Mouse (Mus musculus): ENCODE data around the gene Hspa4. TPM values are rescaled to one million over a fixed set of nuclear protein-coding genes. Genes with fewer than 3 reads are reported as not detected.

The Hspa4 gene
- polyA plus RNA-seq, 1 experiment from 2014 or later, result 33.7 TPM

GRCm38 (mm10) chr11:53250796-53251195 is 49.5 kb downstream of the Hspa4 start:
- H3K4me1 ChIP-seq (ENCODE audit: control insufficient read depth, low read depth, low read length), result no peaks in the 10 kb centered on the region
- WGBS (ENCODE audit: insufficient replicate concordance), result 78% methylated on average over 14 of the region's 14 CpGs
- ATAC-seq (ENCODE audit: low read depth), result no peak
- no peaks in the 10 kb centered on the region for H3K9me3 ChIP-seq (replicated peaks; ENCODE audit: control insufficient read depth, low read length)
- no peak overlapping the region for H3K4me3 ChIP-seq (ENCODE audit: low read depth, low read length)
- no peak overlapping the region for H3K27ac ChIP-seq (ENCODE audit: low read length)
- H3K27me3 ChIP-seq (ENCODE audit: control insufficient read depth, insufficient read depth, low read depth, low read length), result no peaks in the 10 kb centered on the region
- H3K9ac ChIP-seq (ENCODE audit: low read depth, low read length), result no peak overlapping the region
- no peak overlapping the region for H3K4me2 ChIP-seq (ENCODE audit: low read depth, low read length)
- no peaks in the 10 kb centered on the region for H3K36me3 ChIP-seq (ENCODE audit: control insufficient read depth, insufficient read depth)

DNA sequence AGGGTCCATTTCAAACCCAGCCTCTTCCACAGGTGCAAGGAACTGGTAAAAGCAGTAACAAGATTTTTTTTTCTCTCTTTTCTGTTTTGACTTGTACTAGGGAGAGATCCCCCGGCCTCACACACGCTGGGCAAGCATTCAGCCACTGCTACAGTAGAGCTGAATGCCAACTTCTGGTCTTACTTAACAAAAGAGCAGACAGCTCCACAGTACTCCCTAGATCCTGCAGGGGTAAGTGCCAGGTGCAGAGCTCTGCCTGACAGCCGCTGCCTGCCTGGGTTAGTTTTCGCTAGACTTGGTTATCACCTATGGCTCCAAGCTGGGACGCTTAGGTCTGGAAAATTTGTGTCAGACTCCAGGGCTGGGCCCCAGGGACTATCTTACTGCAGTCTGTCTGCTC is 50.6 kb downstream of the Hspa4 start:
- H3K36me3 ChIP-seq (ENCODE audit: control insufficient read depth, insufficient read depth), result no peaks in the 10 kb centered on the region

DNA sequence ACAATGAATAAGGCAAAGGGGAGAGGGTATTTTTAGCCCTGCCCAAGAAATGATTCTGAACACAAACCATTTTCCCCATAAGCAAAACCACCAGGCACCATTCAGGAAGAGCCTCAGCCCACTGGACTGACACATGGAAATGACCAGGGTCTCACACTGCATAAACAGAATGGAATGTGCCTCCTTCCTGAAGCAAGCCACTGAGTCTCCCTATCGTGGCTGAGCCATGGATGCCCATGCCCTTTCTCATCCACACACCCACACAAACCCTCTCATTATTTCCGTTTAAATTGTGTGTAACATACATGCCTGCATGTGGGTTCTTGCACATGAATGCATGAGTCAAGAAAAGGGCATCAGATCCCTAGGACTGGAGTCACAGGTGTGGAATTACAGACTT is 54.7 kb downstream of the Hspa4 start:
- Histone ChIP-seq H3K9ac (ENCODE audit: low read depth, low read length) (no peak overlapping the region), H3K9me3 (replicated peaks; ENCODE audit: control insufficient read depth, low read length) (no peaks in the 10 kb centered on the region), H3K27ac (ENCODE audit: low read length) (no peak overlapping the region), H3K4me1 (ENCODE audit: control insufficient read depth, low read depth, low read length) (no peaks in the 10 kb centered on the region), H3K36me3 (ENCODE audit: control insufficient read depth, insufficient read depth) (no peaks in the 10 kb centered on the region), H3K4me2 (ENCODE audit: low read depth, low read length) (no peak overlapping the region), H3K27me3 (ENCODE audit: control insufficient read depth, insufficient read depth, low read depth, low read length) (no peaks in the 10 kb centered on the region), H3K4me3 (ENCODE audit: low read depth, low read length) (no peak overlapping the region)
- 27% methylated on average over 2 of the region's 2 CpGs for WGBS (ENCODE audit: insufficient replicate concordance)
- ATAC-seq (ENCODE audit: low read depth), result no peak

More for the DNA sequence above, 50.6 kb downstream of the Hspa4 start:
- no peak overlapping the region for H3K4me3 ChIP-seq (ENCODE audit: low read depth, low read length)
- no peak overlapping the region for H3K9ac ChIP-seq (ENCODE audit: low read depth, low read length)
- H3K4me2 ChIP-seq (ENCODE audit: low read depth, low read length), result no peak overlapping the region
- no peaks in the 10 kb centered on the region for H3K27me3 ChIP-seq (ENCODE audit: control insufficient read depth, insufficient read depth, low read depth, low read length)
- ATAC-seq (ENCODE audit: low read depth), result no peak
- no peak overlapping the region for H3K27ac ChIP-seq (ENCODE audit: low read length)
- WGBS (ENCODE audit: insufficient replicate concordance), result 62% methylated on average over 5 of the region's 5 CpGs
- no peaks in the 10 kb centered on the region for H3K4me1 ChIP-seq (ENCODE audit: control insufficient read depth, low read depth, low read length)
- H3K9me3 ChIP-seq (replicated peaks; ENCODE audit: control insufficient read depth, low read length), result no peaks in the 10 kb centered on the region

GRCm38 (mm10) chr11:53243199-53243598 is 57.1 kb downstream of the Hspa4 start:
- Histone ChIP-seq H3K4me2 (ENCODE audit: low read depth, low read length) (no peak overlapping the region), H3K27ac (ENCODE audit: low read length) (no peak overlapping the region), H3K9ac (ENCODE audit: low read depth, low read length) (no peak overlapping the region), H3K4me3 (ENCODE audit: low read depth, low read length) (no peak overlapping the region), H3K9me3 (replicated peaks; ENCODE audit: control insufficient read depth, low read length) (no peaks in the 10 kb centered on the region), H3K4me1 (ENCODE audit: control insufficient read depth, low read depth, low read length) (no peaks in the 10 kb centered on the region), H3K36me3 (ENCODE audit: control insufficient read depth, insufficient read depth) (no peaks in the 10 kb centered on the region), H3K27me3 (ENCODE audit: control insufficient read depth, insufficient read depth, low read depth, low read length) (no peaks in the 10 kb centered on the region)
- 50% methylated on average over 11 of the region's 11 CpGs for WGBS (ENCODE audit: insufficient replicate concordance)
- no peak for ATAC-seq (ENCODE audit: low read depth)

GRCm38 (mm10) chr11:53233590-53233989 is 66.7 kb downstream of the Hspa4 start:
- Histone ChIP-seq H3K27me3 (ENCODE audit: control insufficient read depth, insufficient read depth, low read depth, low read length) (no peaks in the 10 kb centered on the region), H3K27ac (ENCODE audit: low read length) (no peak overlapping the region), H3K4me3 (ENCODE audit: low read depth, low read length) (no peak overlapping the region), H3K4me2 (ENCODE audit: low read depth, low read length) (no peak overlapping the region), H3K9me3 (replicated peaks; ENCODE audit: control insufficient read depth, low read length) (no peaks in the 10 kb centered on the region), H3K4me1 (ENCODE audit: control insufficient read depth, low read depth, low read length) (no peaks in the 10 kb centered on the region), H3K9ac (ENCODE audit: low read depth, low read length) (no peak overlapping the region), H3K36me3 (ENCODE audit: control insufficient read depth, insufficient read depth) (no peaks in the 10 kb centered on the region)
- 50% methylated on average over 9 of the region's 9 CpGs for WGBS (ENCODE audit: insufficient replicate concordance)
- ATAC-seq (ENCODE audit: low read depth), result no peak

GRCm38 (mm10) chr11:53231836-53232235 is 68.4 kb downstream of the Hspa4 start:
- Histone ChIP-seq H3K27me3 (ENCODE audit: control insufficient read depth, insufficient read depth, low read depth, low read length) (no peaks in the 10 kb centered on the region), H3K9ac (ENCODE audit: low read depth, low read length) (no peak overlapping the region), H3K27ac (ENCODE audit: low read length) (no peak overlapping the region), H3K9me3 (replicated peaks; ENCODE audit: control insufficient read depth, low read length) (no peaks in the 10 kb centered on the region), H3K36me3 (ENCODE audit: control insufficient read depth, insufficient read depth) (no peaks in the 10 kb centered on the region), H3K4me1 (ENCODE audit: control insufficient read depth, low read depth, low read length) (no peaks in the 10 kb centered on the region), H3K4me3 (ENCODE audit: low read depth, low read length) (no peak overlapping the region), H3K4me2 (ENCODE audit: low read depth, low read length) (no peak overlapping the region)
- WGBS (ENCODE audit: insufficient replicate concordance), result 64% methylated on average over 5 of the region's 5 CpGs
- no peak for ATAC-seq (ENCODE audit: low read depth)

DNA sequence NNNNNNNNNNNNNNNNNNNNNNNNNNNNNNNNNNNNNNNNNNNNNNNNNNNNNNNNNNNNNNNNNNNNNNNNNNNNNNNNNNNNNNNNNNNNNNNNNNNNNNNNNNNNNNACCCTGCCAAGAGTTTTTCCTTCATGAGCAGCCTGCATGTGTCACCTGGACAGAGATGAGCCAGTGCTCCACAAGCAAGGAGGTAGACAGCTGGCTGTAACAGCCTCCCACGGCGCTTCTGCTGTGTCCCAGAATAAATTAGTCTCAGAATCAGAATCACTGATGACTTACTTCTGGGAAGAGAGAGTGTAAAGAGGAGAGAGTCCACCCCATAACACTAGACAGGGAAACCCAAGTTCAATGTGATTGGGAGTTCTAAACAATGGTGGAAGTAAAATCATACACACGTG is 71.2 kb downstream of the Hspa4 start:
- no peak overlapping the region for H3K9ac ChIP-seq (ENCODE audit: low read depth, low read length)
- H3K4me1 ChIP-seq (ENCODE audit: control insufficient read depth, low read depth, low read length), result no peaks in the 10 kb centered on the region
- 68% methylated on average over 3 of the region's 3 CpGs for WGBS (ENCODE audit: insufficient replicate concordance)
- no peak overlapping the region for H3K4me3 ChIP-seq (ENCODE audit: low read depth, low read length)
- H3K36me3 ChIP-seq (ENCODE audit: control insufficient read depth, insufficient read depth), result no peaks in the 10 kb centered on the region
- H3K4me2 ChIP-seq (ENCODE audit: low read depth, low read length), result no peak overlapping the region
- no peak overlapping the region for H3K27ac ChIP-seq (ENCODE audit: low read length)
- H3K27me3 ChIP-seq (ENCODE audit: control insufficient read depth, insufficient read depth, low read depth, low read length), result no peaks in the 10 kb centered on the region
- H3K9me3 ChIP-seq (replicated peaks; ENCODE audit: control insufficient read depth, low read length), result no peaks in the 10 kb centered on the region
- ATAC-seq (ENCODE audit: low read depth), result no peak

DNA sequence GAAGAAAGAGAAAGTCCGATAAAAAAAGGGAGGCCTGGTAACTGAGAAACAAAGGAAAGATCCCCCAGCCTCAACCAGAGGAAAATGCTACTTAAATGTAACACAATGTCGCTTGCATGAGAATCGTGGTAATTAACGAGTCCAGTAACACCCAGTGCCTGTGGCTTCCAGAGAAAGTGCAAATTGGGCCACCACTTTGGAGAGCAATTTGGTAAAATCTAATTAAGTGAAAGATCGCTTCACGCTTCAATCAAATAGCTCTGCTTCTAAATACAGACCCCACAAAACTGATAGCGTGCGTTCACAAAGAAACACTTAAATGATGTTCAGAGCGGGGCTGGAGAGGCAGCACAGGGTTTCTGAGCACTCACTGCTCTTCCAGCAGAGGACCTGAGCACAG is 89.4 kb downstream of the Hspa4 start:
- 63% methylated on average over 9 of the region's 9 CpGs for WGBS (ENCODE audit: insufficient replicate concordance)
- no peak overlapping the region for H3K4me3 ChIP-seq (ENCODE audit: low read depth, low read length)

More for the DNA sequence above, 89.4 kb downstream of the Hspa4 start:
- H3K27ac ChIP-seq (ENCODE audit: low read length), result no peak overlapping the region
- no peaks in the 10 kb centered on the region for H3K36me3 ChIP-seq (ENCODE audit: control insufficient read depth, insufficient read depth)
- no peaks in the 10 kb centered on the region for H3K27me3 ChIP-seq (ENCODE audit: control insufficient read depth, insufficient read depth, low read depth, low read length)
- H3K9ac ChIP-seq (ENCODE audit: low read depth, low read length), result no peak overlapping the region
- no peaks in the 10 kb centered on the region for H3K9me3 ChIP-seq (replicated peaks; ENCODE audit: control insufficient read depth, low read length)
- no peaks in the 10 kb centered on the region for H3K4me1 ChIP-seq (ENCODE audit: control insufficient read depth, low read depth, low read length)
- ATAC-seq (ENCODE audit: low read depth), result no peak
- no peak overlapping the region for H3K4me2 ChIP-seq (ENCODE audit: low read depth, low read length)

Measured in liver, embryonic 16.5 days (tissue).